In genomic region chr7:67445203-67446041, GRCm38 (mm10) we compare ENCODE assay signal across 8 mouse cellular contexts.
DNase-seq lines count a peak whose midpoint lies in the region; ATAC-seq lines count a peak whose summit lies in the region.

No protein-coding gene starts in this region.

- H3K4me3 ChIP-seq in neural tube, embryonic 11.5 days (ENCODE audit: low read depth, low read length), result no peak overlapping the region
- H3K4me3 ChIP-seq in forebrain, embryonic 10.5 days, result peak overlapping the region; percentile 5; the same call in 1 of the 2 replicates
- no peak overlapping the region for H3K4me3 ChIP-seq in hindbrain, embryonic 12.5 days

- 0 out of 2 replicates have a peak overlapping the region, but pooled peaks have one; percentile 30 for H3K27ac ChIP-seq in neural tube, embryonic 11.5 days (ENCODE audit: low read depth, low read length)
- peak overlapping the region; percentile 81 for H3K27ac ChIP-seq in forebrain, embryonic 10.5 days
- peak overlapping the region; percentile 53 for H3K27ac ChIP-seq in hindbrain, embryonic 12.5 days

- H3K4me2 ChIP-seq in neural tube, embryonic 11.5 days (ENCODE audit: low read depth), result no peak overlapping the region
- H3K4me2 ChIP-seq in hindbrain, embryonic 12.5 days (replicated peaks), result peak overlapping the region; percentile 26

- peak; percentile 46 for DNase-seq in neural tube, embryonic 11.5 days (ENCODE audit: low spot score)
- DNase-seq in neural tube, embryonic 10.5 days (ENCODE audit: extremely low spot score, low spot score), result no peak
- DNase-seq in forebrain, embryonic 10.5 days (ENCODE audit: extremely low spot score, low spot score), result peak; percentile 27
- DNase-seq in thymus, postnatal 0 days (ENCODE audit: low spot score), result peak; percentile 62
- DNase-seq in ovary, postnatal 10 days (ENCODE audit: low spot score), result no peak
- no peak for DNase-seq in kidney, adult 9 months

- H3K9me3 ChIP-seq in neural tube, embryonic 11.5 days (ENCODE audit: control insufficient read depth, low read length), result no peaks in the 10 kb centered on the region
- no peaks in the 10 kb centered on the region for H3K9me3 ChIP-seq in forebrain, embryonic 10.5 days
- no peaks in the 10 kb centered on the region for H3K9me3 ChIP-seq in hindbrain, embryonic 12.5 days (replicated peaks)

- ATAC-seq in neural tube, embryonic 11.5 days (ENCODE audit: insufficient read depth, low FRiP score, low TSS enrichment), result peak; percentile 53; the same call in 1 of the 2 replicates
- ATAC-seq in hindbrain, embryonic 12.5 days (ENCODE audit: low FRiP score), result peak; percentile 41
- peak; percentile 68 for ATAC-seq in megakaryocyte progenitor cell, adult 5-6 weeks (replicated peaks; ENCODE audit: poor library complexity)

- H3K27me3 ChIP-seq in neural tube, embryonic 11.5 days (ENCODE audit: control insufficient read depth, insufficient read depth, low read length), result no peaks in the 10 kb centered on the region
- peaks cover 5% of the 10 kb centered on the region; the same call in 1 of the 2 replicates for H3K27me3 ChIP-seq in forebrain, embryonic 10.5 days (ENCODE audit: poor library complexity, severe bottlenecking)
- H3K27me3 ChIP-seq in hindbrain, embryonic 12.5 days, result no peaks in the 10 kb centered on the region

- H3K4me1 ChIP-seq in neural tube, embryonic 11.5 days (ENCODE audit: control insufficient read depth, insufficient read depth, low read length), result peaks cover 19% of the 10 kb centered on the region
- H3K4me1 ChIP-seq in forebrain, embryonic 10.5 days, result peaks cover 42% of the 10 kb centered on the region
- H3K4me1 ChIP-seq in hindbrain, embryonic 12.5 days, result peaks cover 45% of the 10 kb centered on the region

- peak overlapping the region; percentile 30; the same call in 1 of the 2 replicates for H3K9ac ChIP-seq in neural tube, embryonic 11.5 days (ENCODE audit: low read length)
- 0 out of 2 replicates have a peak overlapping the region, but pooled peaks have one; percentile 47 for H3K9ac ChIP-seq in hindbrain, embryonic 12.5 days

- H3K36me3 ChIP-seq in neural tube, embryonic 11.5 days (ENCODE audit: control insufficient read depth, insufficient read depth, low read length), result no peaks in the 10 kb centered on the region
- H3K36me3 ChIP-seq in forebrain, embryonic 10.5 days (replicated peaks), result no peaks in the 10 kb centered on the region
- H3K36me3 ChIP-seq in hindbrain, embryonic 12.5 days, result no peaks in the 10 kb centered on the region

- WGBS in neural tube, embryonic 11.5 days, result 31% methylated on average over 12 of the region's 12 CpGs
- 18% methylated on average over 12 of the region's 12 CpGs for WGBS in forebrain, embryonic 10.5 days
- whole genome bisulfite sequencing in hindbrain, embryonic 12.5 days, result 16% methylated on average over 12 of the region's 12 CpGs

Comparison
In these comparisons a context has a peak if more than half of its experiments do, and no peak if none do; other contexts are left out.
1. DNase-seq: peak in neural tube, embryonic 11.5 days (single experiment), forebrain, embryonic 10.5 days (single experiment) and thymus, postnatal 0 days (single experiment); none in neural tube, embryonic 10.5 days (single experiment), ovary, postnatal 10 days (single experiment) and kidney, adult 9 months (single experiment).
2. H3K27ac ChIP-seq: peak in every context shown above with its lines; median percentile 81 in forebrain, embryonic 10.5 days; 53 in hindbrain, embryonic 12.5 days; 30 in neural tube, embryonic 11.5 days.
3. Peak in every context shown above with its lines, with median percentiles within 50 percentile points of each other: ATAC-seq.